Mouse (Mus musculus): ENCODE data around the gene Tmem204. TPM values are rescaled to one million over a fixed set of nuclear protein-coding genes. Genes with fewer than 3 reads are reported as not detected.

The Tmem204 gene
- total RNA-seq, 2 experiments from 2014 or later: 9.4 to 11.0 TPM

DNA sequence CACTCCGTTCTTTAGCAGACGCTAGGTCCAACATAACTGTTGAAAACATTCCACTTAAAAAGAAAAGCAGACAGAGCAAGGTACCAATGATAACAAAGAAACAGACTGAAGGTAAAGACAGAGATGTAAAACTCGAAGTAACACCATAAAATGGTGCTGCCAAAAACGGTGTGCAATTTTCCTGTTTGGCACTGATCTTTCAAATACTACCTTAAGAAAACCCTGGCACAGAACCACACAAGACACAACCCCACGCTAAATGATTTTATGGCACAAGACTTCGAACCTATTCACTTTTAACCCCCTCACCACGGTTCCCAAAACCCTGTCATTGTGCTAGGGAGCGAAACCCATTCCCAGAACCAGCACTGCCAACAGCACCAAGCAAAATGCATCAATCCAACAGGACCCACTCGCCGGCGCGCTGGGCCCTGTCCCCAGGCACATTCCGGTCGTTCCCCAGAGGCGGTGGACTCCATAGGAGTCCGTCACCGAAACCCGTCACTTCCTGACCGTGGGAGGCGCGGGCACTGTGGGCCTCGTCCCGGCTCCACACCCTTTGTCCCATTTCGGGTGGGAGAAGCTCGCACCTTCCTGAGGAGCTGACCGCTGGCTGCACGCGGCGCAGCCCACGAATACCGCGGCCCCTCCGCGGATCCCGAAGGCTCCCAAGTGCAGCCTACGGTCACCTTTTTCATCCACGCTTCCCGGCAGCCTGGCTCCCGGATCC is 68.4 kb downstream of the Tmem204 start:
- DNase-seq: peak; percentile 38

DNA sequence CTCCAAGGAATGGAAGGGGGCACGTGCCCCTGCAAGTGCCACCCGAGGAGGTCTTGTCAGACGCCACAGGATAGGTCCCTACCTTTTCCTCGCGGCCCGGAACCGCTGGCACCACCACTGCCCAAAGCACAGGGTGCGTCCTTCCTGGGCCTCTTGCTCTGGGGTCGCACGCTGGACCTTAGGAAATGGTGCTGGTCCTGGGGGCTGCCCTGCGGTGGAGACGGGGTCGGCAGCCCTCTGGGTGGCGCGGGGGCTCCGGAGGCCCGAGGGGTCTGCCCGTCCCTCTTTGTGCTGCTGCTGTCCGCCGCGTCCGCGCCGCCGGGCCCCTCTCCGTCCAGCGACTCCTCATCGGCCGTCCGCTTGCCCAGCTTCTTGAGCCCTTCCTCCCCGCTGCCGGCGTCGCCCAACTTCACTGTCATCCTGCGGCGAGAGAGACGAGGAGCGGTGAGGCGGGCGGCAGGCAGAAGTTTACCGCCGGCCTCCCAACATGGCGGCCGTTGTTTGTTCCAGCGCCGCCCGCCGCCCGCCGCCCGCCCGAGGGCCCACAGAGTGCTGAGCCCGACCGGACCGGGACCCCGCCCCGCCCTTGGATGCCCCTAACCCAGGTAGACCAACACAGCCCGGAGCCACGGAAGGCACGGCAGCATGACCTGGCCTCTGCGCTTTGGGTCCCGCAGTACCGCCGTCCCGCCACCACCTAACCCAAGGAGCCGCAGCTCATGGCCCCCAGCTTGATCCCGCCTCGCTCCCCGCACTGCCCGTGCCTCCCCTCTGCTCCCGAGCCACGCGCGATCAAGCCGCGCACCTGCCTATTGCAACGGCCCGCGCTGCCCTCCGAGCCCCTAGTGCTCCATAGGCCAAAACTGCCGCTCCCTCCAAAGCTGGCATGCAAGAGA is 69.5 kb downstream of the Tmem204 start:
- peak; percentile 36 for DNase-seq

Other genes with a start within 250 kb of the Tmem204 start
- 10 to 100 TPM; 73.3 to 77.5 TPM for gene Hagh, start 243.4 kb downstream of the Tmem204 start, total RNA-seq (2021)
- gene Fahd1, start 233.2 kb downstream of the Tmem204 start, total RNA-seq (2021): 10 to 100 TPM; 38.1 to 44.5 TPM
- 1 to 10 TPM; 3.8 to 4.4 TPM for gene Igfals, start 217.6 kb downstream of the Tmem204 start, total RNA-seq (2021)
- 10 to 100 TPM; 10.2 to 13.1 TPM for gene Nubp2, start 197.2 kb downstream of the Tmem204 start, total RNA-seq (2021)
- gene Spsb3, start 196.9 kb downstream of the Tmem204 start, total RNA-seq (2021): 10 to 100 TPM; 27.8 to 31.5 TPM
- 10 to 100 TPM in 1 of 2 experiments, 1 to 10 TPM in 1; 8.8 to 10.4 TPM for gene Eme2, start 188.5 kb downstream of the Tmem204 start, total RNA-seq (2021)
- gene Mrps34, start 188.5 kb downstream of the Tmem204 start, total RNA-seq (2021): 100 to 1,000 TPM in 1 of 2 experiments, 10 to 100 TPM in 1; 85.9 to 105 TPM
- 1 to 10 TPM; 7.7 to 9.8 TPM for gene Nme3, start 187.1 kb downstream of the Tmem204 start, total RNA-seq (2021)
- gene Mapk8ip3, start 146.6 kb downstream of the Tmem204 start, total RNA-seq (2021): 10 to 100 TPM; 19.5 TPM
- gene Jpt2, start 122.9 kb downstream of the Tmem204 start, total RNA-seq (2021): 1 to 10 TPM; 5.5 to 8.6 TPM
- gene Cramp1l, start 67.8 kb downstream of the Tmem204 start, total RNA-seq (2021): 1 to 10 TPM; 6.8 to 6.9 TPM
- 1 to 10 TPM; 2.7 to 4.6 TPM for gene Ift140, start 67.5 kb downstream of the Tmem204 start, total RNA-seq (2021)
- 1 to 10 TPM; 5.8 to 5.9 TPM for gene Telo2, start 32.4 kb upstream of the Tmem204 start, total RNA-seq (2021)
- 1 to 10 TPM; 4.4 to 6.6 TPM for gene Ptx4, start 37.2 kb upstream of the Tmem204 start, total RNA-seq (2021)
- 10 to 100 TPM; 11.7 to 13.1 TPM for gene Clcn7, start 49.8 kb upstream of the Tmem204 start, total RNA-seq (2021)
- gene Ccdc154, start 78.9 kb upstream of the Tmem204 start, total RNA-seq (2021): not detected
- gene Gm38655, start 91.9 kb upstream of the Tmem204 start, total RNA-seq (2021): not detected
- 10 to 100 TPM; 12.5 to 14.3 TPM for gene BC003965, start 101.0 kb upstream of the Tmem204 start, total RNA-seq (2021)
- 1 to 10 TPM; 4.4 to 4.5 TPM for gene Unkl, start 104.8 kb upstream of the Tmem204 start, total RNA-seq (2021)
- 10 to 100 TPM; 12.9 to 15.9 TPM for gene Gnptg, start 156.5 kb upstream of the Tmem204 start, total RNA-seq (2021)
- 10 to 100 TPM; 17.2 to 18.1 TPM for gene Tsr3, start 156.6 kb upstream of the Tmem204 start, total RNA-seq (2021)
- not detected for gene Baiap3, start 172.8 kb upstream of the Tmem204 start, total RNA-seq (2021)
- 10 to 100 TPM; 59.1 to 62.2 TPM for gene Ube2i, start 191.0 kb upstream of the Tmem204 start, total RNA-seq (2021)
- 1 to 10 TPM in 1 of 2 experiments, under 1 TPM in 1; 0.59 to 1.2 TPM for gene Prss34, start 214.8 kb upstream of the Tmem204 start, total RNA-seq (2021)
- not detected for gene Prss28, start 225.1 kb upstream of the Tmem204 start, total RNA-seq (2021)
- gene Prss29, start 235.1 kb upstream of the Tmem204 start, total RNA-seq (2021): not detected

Data from gastrocnemius, postnatal 25 days (tissue).